Mouse (Mus musculus) kidney, embryonic 14.5 days (tissue): ENCODE data around the gene Hrasls. TPM values are rescaled to one million over a fixed set of nuclear protein-coding genes. Genes with fewer than 3 reads are reported as not detected.

Experiments
- ATAC-seq: fragments of 200-750 bp; cut with Nextera tagmentation; 2 replicates; pipeline ENCODE4 v1.8.0; 2017; ENCODE audit warnings: moderate number of reproducible peaks, mild to moderate bottlenecking, moderate TSS enrichment, moderate library complexity; ENCODE audit not compliant: low FRiP score, low TSS enrichment
- H3K27ac ChIP-seq: fragments of 300-500 bp; sonication (generic); 2 replicates; pipeline ENCODE4 v1.5.1; 2014; ENCODE audit warnings: low read depth, mild to moderate bottlenecking, low read length, moderate library complexity, mixed read lengths
- H3K27me3 ChIP-seq: fragments of 300-500 bp; sonication (generic); 2 replicates; pipeline ENCODE4 v1.6.1; 2014; ENCODE audit warnings: mild to moderate bottlenecking, low read length; ENCODE audit not compliant: control insufficient read depth, insufficient read depth
- H3K36me3 ChIP-seq: fragments of 300-500 bp; sonication (generic); 2 replicates; pipeline ENCODE4 v1.6.1; 2014; ENCODE audit warnings: low read length, mixed read lengths; ENCODE audit not compliant: control insufficient read depth, insufficient read depth
- H3K4me1 ChIP-seq: fragments of 300-500 bp; sonication (generic); 2 replicates; pipeline ENCODE4 v1.6.1; 2014; ENCODE audit warnings: low read length, mixed read lengths; ENCODE audit not compliant: control insufficient read depth, insufficient read depth
- H3K4me2 ChIP-seq: fragments of 300-500 bp; sonication (generic); replicated peaks from 2 replicates; pipeline ENCODE4 v1.6.1; 2014; ENCODE audit warnings: low read depth, mild to moderate bottlenecking, low read length
- H3K4me3 ChIP-seq: fragments of 300-500 bp; sonication (generic); 2 replicates; pipeline ENCODE4 v1.5.1; 2014; ENCODE audit warnings: mild to moderate bottlenecking, low read length
- H3K9ac ChIP-seq: fragments of 300-500 bp; sonication (generic); 2 replicates; pipeline ENCODE4 v1.6.1; 2014; ENCODE audit warnings: low read depth, mild to moderate bottlenecking, low read length, moderate library complexity
- H3K9me3 ChIP-seq: fragments of 300-500 bp; sonication (generic); 2 replicates; pipeline ENCODE4 v1.6.1; 2016; ENCODE audit warnings: low read length; ENCODE audit not compliant: control insufficient read depth
- WGBS: fragments of 180-500 bp; shearing (Covaris S2); extraction: QIAGEN DNeasy Blood & Tissue Kit; methylation state at CpG from one replicate; pipeline ENCODE4 v1.1.7; 2014; 5-methylcytosine and 5-hydroxymethylcytosine counted together
- polyA plus RNA-seq: library from polyadenylated mRNA; unstranded; fragments of >200 nt; fragmentation: Nextera tagmentation; extraction: Ambion mirVana; gene quantifications from 2 replicates; pipeline ENCODE4 v1.2.1, GENCODE M21; 2014

The Hrasls gene
- polyA plus RNA-seq, result 0.10 and 0.16 TPM in 2 replicates

- H3K9me3 ChIP-seq, result no peaks in the 10 kb centered on the region
- WGBS, result 1% methylated on average over 39 of the region's 39 CpGs
- no peak within 1 kb of the TSS for H3K27ac ChIP-seq
Measured at GRCm38 (mm10) chr16:29209605-29210411, at the start of gene Hrasls. Hrasls (plus strand) TSS chr16:29209695.

DNA sequence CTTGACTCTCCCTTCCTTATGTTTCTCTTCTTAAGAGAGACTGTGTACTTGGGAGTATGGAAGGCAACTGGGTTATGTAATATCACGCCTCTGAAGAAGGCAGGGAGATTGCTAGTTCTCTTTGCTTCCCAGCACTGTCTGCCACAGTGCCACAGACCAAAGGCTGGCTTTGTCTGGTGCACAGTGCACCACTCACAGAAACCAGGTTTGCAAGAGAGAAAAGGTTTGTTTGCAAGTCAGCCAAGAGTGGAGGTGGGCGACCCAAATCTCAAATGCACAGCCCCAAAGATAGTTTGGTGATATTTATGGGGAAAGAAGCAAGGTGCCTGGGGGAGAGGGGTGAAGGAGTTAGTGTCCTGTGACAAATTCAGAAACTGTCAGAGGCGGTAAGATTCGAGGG lies 47.2 kb upstream of the Hrasls start:
- Histone ChIP-seq H3K27ac (no peak overlapping the region), H3K36me3 (no peaks in the 10 kb centered on the region), H3K4me3 (no peak overlapping the region), H3K9me3 (no peaks in the 10 kb centered on the region), H3K4me2 (no peak overlapping the region), H3K27me3 (no peaks in the 10 kb centered on the region), H3K4me1 (no peaks in the 10 kb centered on the region), H3K9ac (no peak overlapping the region)
- 68% methylated on average over 4 of the region's 4 CpGs for WGBS
- no peak for ATAC-seq

More at GRCm38 (mm10) chr16:29209605-29210411, at the start of gene Hrasls:
- peak; percentile 91 for ATAC-seq
- H3K9ac ChIP-seq, result peak within 1 kb of the TSS; percentile 9; the same call in 1 of the 2 replicates
- no peaks in the 10 kb centered on the region for H3K36me3 ChIP-seq
- H3K4me3 ChIP-seq, result peak within 1 kb of the TSS; percentile 34
- peaks cover 6% of the 10 kb centered on the region for H3K27me3 ChIP-seq
- H3K4me2 ChIP-seq, result peak within 1 kb of the TSS; percentile 56
- H3K4me1 ChIP-seq, result no peaks in the 10 kb centered on the region

- Histone ChIP-seq H3K9ac (no peak overlapping the region), H3K4me1 (no peaks in the 10 kb centered on the region), H3K27ac (no peak overlapping the region), H3K27me3 (no peaks in the 10 kb centered on the region), H3K36me3 (no peaks in the 10 kb centered on the region), H3K4me3 (no peak overlapping the region), H3K9me3 (no peaks in the 10 kb centered on the region), H3K4me2 (no peak overlapping the region)
- WGBS, result 78% methylated on average over 4 of the region's 4 CpGs
- no peak for ATAC-seq
Measured at GRCm38 (mm10) chr16:29167051-29167450, 42.4 kb upstream of the Hrasls start.

- Histone ChIP-seq H3K27ac (no peak overlapping the region), H3K4me1 (no peaks in the 10 kb centered on the region), H3K9me3 (no peaks in the 10 kb centered on the region), H3K27me3 (no peaks in the 10 kb centered on the region), H3K4me2 (no peak overlapping the region), H3K9ac (no peak overlapping the region), H3K36me3 (no peaks in the 10 kb centered on the region), H3K4me3 (no peak overlapping the region)
- ATAC-seq, result no peak
- 80% methylated on average over 5 of the region's 5 CpGs for WGBS
Measured at GRCm38 (mm10) chr16:29171741-29172140, 37.8 kb upstream of the Hrasls start.

GRCm38 (mm10) chr16:29173201-29173600 lies 36.3 kb upstream of the Hrasls start:
- no peak for ATAC-seq
- no peaks in the 10 kb centered on the region for H3K4me1 ChIP-seq
- no peak overlapping the region for H3K4me2 ChIP-seq
- no peak overlapping the region for H3K27ac ChIP-seq
- H3K9me3 ChIP-seq, result no peaks in the 10 kb centered on the region
- H3K9ac ChIP-seq, result no peak overlapping the region
- H3K27me3 ChIP-seq, result no peaks in the 10 kb centered on the region
- no peaks in the 10 kb centered on the region for H3K36me3 ChIP-seq
- no peak overlapping the region for H3K4me3 ChIP-seq
- 93% methylated on average over 2 of the region's 2 CpGs for WGBS

GRCm38 (mm10) chr16:29174831-29175350 lies 34.6 kb upstream of the Hrasls start:
- H3K9ac ChIP-seq, result no peak overlapping the region
- H3K4me3 ChIP-seq, result no peak overlapping the region
- H3K4me1 ChIP-seq, result no peaks in the 10 kb centered on the region
- no peak overlapping the region for H3K27ac ChIP-seq
- 55% methylated on average over 6 of the region's 6 CpGs for WGBS
- no peaks in the 10 kb centered on the region for H3K36me3 ChIP-seq
- no peak overlapping the region for H3K4me2 ChIP-seq
- no peaks in the 10 kb centered on the region for H3K27me3 ChIP-seq
- H3K9me3 ChIP-seq, result no peaks in the 10 kb centered on the region
- no peak for ATAC-seq

DNA sequence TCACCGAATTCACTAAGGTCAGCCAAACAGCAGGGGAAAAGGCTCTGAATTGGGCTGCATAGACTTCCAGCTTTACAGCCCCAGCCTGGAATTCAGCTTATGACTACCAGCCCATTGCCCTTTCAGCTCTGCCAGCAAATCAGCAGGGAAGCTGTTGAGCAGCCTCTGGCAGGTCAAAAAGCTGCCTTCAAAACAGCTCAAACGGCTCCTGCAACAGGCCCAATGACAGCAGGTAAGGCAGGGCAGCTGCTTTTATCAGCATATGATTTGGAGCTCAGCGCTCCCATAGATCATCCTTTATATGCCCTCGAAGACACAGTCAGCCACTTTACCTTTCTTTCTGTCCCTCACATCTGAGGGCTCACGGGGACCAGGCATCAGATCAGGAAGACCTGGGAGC lies 16.6 kb upstream of the Hrasls start:
- WGBS, result 38% methylated on average over 5 of the region's 5 CpGs
- Histone ChIP-seq H3K9me3 (no peaks in the 10 kb centered on the region), H3K4me2 (no peak overlapping the region), H3K9ac (no peak overlapping the region), H3K27ac (no peak overlapping the region), H3K4me3 (no peak overlapping the region), H3K27me3 (no peaks in the 10 kb centered on the region), H3K4me1 (no peaks in the 10 kb centered on the region), H3K36me3 (no peaks in the 10 kb centered on the region)
- ATAC-seq, result no peak

- no peak overlapping the region for H3K27ac ChIP-seq
- H3K4me3 ChIP-seq, result no peak overlapping the region
- no peak overlapping the region for H3K9ac ChIP-seq
- no peaks in the 10 kb centered on the region for H3K4me1 ChIP-seq
- H3K9me3 ChIP-seq, result no peaks in the 10 kb centered on the region
- 94% methylated on average over 4 of the region's 4 CpGs for WGBS
- ATAC-seq, result no peak
- H3K4me2 ChIP-seq, result no peak overlapping the region
- no peaks in the 10 kb centered on the region for H3K36me3 ChIP-seq
- no peaks in the 10 kb centered on the region for H3K27me3 ChIP-seq
Measured at GRCm38 (mm10) chr16:29193981-29194380, 15.5 kb upstream of the Hrasls start.

DNA sequence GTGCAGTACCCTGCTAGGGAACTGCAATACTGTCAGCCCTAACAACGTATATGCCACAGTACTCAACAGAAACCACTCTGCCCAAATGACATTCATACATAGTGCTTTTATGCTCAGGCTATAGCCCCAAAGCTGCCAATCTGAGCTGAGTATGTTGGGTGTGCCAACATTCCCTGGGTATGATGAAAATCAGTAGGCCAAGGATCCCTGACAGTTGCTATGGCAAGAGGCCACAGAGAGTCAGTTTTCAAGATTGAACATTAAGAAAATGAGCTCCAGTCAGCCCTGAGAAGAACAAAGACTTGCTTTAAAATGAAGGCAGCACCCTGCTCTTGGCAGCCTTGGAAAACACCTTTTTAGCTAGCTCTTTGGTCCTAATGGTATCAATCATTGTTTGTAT lies 14.3 kb upstream of the Hrasls start:
- ATAC-seq, result no peak
- H3K9ac ChIP-seq, result no peak overlapping the region
- H3K27me3 ChIP-seq, result no peaks in the 10 kb centered on the region
- H3K27ac ChIP-seq, result no peak overlapping the region
- H3K4me1 ChIP-seq, result no peaks in the 10 kb centered on the region
- WGBS, result 94% methylated on average over 1 of the region's 1 CpGs
- no peaks in the 10 kb centered on the region for H3K36me3 ChIP-seq
- H3K9me3 ChIP-seq, result no peaks in the 10 kb centered on the region
- no peak overlapping the region for H3K4me2 ChIP-seq
- no peak overlapping the region for H3K4me3 ChIP-seq
